Mouse (Mus musculus): ENCODE results near the gene Slco2b1.
A peak's percentile ranks its signal among the peaks of the same experiment; 100 is the strongest.
"Not testable (repeated sequence)": the region's sequence is repeated elsewhere in the genome, so short reads cannot be mapped to it uniquely, and the experiment has no call there.

The Slco2b1 gene

GRCm38 (mm10) chr7:99711166-99711565 lies at the start of gene Slco2b1:
TSS of gene Slco2b1 (minus strand) at chr7:99711340.
- DNase-seq = no peak

- no peak for DNase-seq
These were observed 28.1 kb upstream of the Slco2b1 start for GRCm38 (mm10) chr7:99739276-99739675.

DNA sequence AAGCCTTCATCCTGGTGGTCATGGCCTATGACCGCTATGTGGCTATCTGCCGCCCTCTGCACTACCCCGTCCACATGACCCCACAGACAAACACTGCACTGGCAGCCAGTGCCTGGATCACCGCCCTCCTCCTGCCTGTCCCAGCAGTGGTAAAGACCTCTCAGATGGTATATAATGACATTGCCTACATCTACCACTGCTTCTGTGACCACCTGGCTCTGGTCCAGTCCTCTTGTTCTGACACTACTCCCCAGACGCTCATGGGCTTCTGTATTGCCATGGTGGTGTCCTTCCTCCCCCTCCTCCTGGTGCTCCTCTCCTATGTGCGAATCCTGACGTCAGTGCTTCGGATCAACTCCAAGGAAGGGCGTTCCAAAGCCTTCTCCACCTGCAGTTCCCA lies 24.4 kb upstream of the Slco2b1 start:
- DNase-seq = not testable (repeated sequence)

GRCm38 (mm10) chr7:99734612-99735011 lies 23.5 kb upstream of the Slco2b1 start:
- no peak for DNase-seq

GRCm38 (mm10) chr7:99729973-99730372 lies 18.8 kb upstream of the Slco2b1 start, which contains the start of gene Olfr520:
TSS of gene Olfr520 (plus strand) at chr7:99730273.
- no peak for DNase-seq

- DNase-seq = no peak
These were observed 5.4 kb upstream of the Slco2b1 start for GRCm38 (mm10) chr7:99716536-99716935.

DNA sequence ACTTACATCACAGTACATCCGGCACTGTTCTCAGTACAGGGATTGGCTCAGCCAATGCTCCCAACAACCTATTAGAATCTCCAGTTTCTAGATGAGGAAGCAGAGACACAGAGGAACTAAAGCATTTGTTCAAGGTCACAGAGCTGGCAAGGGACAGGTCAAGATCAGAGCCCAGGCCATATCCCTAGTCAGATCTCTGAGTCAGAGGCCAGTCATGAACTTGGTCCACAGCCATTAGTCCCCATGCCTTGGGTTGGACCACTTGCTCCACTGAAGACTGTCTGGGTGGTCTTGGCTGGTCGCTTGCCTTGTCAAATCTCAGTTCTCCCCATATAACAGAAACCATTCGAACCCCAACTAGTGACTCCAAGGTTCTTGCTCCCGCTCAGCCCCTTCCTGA lies 1.3 kb upstream of the Slco2b1 start:
- DNase-seq = no peak

DNA sequence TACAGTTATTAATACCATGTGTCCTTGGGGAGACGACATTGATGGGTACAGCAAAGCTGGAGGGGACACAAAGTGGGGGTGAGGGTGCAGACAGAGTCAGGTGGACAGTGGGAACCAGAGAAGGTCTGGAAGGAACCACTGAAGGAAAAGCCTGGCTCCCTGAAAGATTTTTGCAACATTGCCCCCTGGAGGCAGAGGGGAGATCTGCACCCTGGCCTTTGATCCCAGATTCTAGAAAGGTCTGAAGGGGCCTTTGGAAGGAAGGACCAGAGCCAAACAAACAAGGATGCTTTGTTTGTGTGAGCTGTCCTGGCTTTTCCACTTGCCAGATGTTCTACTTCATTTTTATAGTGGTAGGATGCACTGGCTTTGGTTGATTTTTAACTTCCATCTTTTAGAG lies 664 bp downstream of the Slco2b1 start:
- DNase-seq = peak; percentile 72 to 74

- no peak for DNase-seq
These were observed 1.1 kb downstream of the Slco2b1 start for GRCm38 (mm10) chr7:99709992-99710391.

- no peak for DNase-seq
These were observed 2.4 kb downstream of the Slco2b1 start for GRCm38 (mm10) chr7:99708750-99709149.

DNA sequence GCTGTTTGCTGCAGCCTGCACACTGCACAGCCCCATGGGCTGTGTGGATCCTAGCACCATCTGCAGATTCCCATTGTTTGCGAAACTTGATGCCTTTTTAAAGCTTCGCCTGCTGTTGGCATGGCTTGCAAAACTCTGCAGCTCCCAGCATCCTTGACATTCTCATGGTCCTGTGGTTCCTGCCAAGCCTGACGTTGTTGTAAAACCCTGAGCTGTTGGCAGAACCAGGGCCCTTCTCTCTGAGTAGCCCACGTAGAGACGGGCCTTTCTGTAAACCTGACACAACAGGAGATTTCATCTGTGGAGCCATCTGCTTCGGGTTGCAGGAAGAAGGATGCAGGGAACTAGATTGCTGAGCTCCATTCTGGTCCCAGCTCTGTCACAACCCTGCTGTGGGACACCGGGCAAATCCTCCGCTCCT lies 2.8 kb downstream of the Slco2b1 start:
- peak; percentile 35 to 42 for DNase-seq

DNA sequence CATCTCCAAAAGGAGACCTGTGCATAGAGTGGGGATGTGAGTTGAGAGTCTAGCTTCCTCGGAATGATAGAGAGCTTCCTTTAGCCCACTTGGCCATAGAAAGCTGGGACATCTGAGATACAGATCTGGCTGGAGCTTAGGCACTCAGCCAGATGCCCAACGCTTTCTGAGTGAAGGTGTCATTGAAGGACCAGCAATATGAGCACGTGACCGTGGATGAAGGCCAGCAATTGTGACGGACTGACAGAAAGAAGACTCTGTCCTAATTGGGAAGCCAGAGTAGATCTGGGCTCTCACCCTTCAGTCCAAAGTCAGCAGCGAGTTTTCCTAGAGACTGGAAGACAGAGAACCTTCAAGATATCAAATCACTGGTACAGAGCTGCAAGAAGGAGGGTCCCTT lies 3.5 kb downstream of the Slco2b1 start:
- DNase-seq = no peak

GRCm38 (mm10) chr7:99707038-99707595 lies 4.0 kb downstream of the Slco2b1 start:
- no peak for DNase-seq

DNA sequence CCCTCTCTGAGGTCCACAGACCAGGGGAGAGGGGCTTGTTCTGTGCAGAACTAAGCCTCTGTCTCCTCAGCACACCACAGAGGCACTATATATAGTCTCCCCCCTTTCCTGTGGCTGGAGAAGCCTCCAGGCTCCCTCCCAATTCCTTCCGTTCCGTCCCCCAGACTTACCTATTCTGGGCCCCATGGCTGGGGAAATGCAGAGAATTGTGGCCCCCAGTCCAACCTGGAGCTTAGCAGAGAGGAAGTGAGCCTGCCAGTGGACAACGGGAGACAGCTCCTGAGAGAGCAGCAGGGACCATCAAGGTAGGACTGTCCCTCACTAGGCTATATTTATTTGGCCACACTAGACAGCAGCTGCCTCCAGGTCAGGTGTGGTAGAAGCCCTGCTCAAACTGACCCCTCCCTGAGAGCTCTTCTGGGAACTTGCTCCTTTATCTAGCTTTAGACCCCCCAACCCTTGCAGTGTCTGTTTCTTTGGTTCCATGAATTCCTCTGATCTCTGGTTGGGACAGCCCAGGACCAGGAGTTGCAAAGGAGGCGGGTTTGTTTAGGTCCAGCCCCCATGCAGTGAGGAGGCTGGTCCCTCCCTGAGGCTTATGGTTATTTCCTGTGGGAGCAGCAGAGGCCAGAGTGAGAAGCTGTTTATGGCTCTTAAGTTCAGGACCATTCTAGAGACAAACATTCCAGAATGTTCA lies 4.7 kb downstream of the Slco2b1 start:
- no peak for DNase-seq

DNA sequence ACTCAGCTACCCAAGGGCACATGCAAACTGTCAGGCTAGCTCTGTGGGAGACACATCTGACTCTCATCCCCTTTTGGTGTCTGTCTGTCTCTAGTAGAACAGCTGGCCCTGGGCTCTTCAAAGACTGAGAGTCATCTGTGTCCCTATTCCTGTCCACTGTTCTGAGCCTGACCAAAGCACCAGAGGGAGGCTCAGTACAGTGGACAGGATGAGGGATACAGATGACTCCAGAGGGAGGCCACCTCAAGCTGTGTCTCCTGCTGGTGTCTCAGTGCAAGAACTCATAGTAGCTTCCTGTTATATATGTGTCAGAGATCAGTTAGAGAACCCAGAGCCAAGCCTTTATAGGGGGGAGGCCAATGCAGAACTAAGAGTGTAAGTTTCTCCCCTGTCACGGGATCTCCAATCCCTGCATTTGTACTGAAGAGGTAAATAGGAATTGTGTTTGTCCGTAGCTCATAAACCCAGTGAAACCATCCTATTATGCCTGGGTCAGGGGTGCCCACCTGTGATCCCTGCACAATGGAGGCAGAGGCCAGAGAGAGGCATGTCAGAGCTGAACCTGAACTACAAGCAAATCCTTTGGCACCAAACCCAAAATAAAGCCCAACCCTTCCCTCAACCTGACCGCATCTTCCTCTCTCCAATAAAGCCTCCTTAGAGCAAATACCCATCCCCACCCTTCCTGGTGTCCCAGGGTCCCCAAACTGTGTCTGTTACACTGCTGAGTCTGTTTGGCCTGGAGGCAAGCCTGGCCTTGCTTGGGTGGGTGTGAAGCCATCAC lies 6.2 kb downstream of the Slco2b1 start:
- DNase-seq = no peak

DNA sequence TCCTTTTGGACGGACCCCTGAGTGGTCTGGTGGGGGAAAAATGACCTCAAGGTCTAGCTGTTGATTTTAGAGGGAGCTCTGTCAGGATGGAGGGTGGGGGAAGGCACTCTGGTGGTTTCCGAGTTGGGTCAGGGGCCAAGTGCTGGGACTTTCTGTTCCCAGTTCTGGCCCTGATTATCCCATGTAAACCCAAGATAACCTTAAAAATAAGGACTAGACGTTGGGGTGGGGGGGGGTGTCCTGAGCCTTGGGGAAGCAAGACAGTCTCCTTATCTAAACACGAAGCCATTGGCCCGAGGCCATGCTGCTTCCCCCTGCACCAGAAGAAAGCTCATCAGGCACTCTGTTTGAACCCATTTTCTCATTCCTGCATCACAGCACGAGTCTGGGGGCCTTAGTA lies 8.9 kb downstream of the Slco2b1 start:
- no peak for DNase-seq

GRCm38 (mm10) chr7:99700641-99701040 lies 10.5 kb downstream of the Slco2b1 start:
- DNase-seq = no peak

GRCm38 (mm10) chr7:99699709-99700151 lies 11.4 kb downstream of the Slco2b1 start:
- DNase-seq = no peak

DNA sequence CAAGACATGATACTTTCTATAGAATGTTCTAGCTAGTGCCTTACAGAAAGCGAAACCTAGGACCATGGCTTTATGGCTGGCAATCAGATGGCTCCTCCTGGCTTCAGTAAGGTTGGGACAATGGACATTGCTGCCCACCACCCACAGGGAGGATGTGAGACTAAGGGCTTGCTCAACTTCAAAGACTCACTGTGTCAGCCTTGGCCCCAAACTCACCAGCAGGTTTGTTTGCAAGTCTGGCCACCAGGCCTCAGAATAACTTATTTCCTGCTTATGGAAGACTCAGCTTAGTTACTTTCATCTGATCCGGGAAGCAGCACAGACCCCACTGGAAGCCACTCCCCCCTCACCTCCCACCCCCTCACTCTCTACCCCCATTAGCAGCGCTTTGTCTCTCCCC lies 12.0 kb downstream of the Slco2b1 start:
- no peak for DNase-seq

DNA sequence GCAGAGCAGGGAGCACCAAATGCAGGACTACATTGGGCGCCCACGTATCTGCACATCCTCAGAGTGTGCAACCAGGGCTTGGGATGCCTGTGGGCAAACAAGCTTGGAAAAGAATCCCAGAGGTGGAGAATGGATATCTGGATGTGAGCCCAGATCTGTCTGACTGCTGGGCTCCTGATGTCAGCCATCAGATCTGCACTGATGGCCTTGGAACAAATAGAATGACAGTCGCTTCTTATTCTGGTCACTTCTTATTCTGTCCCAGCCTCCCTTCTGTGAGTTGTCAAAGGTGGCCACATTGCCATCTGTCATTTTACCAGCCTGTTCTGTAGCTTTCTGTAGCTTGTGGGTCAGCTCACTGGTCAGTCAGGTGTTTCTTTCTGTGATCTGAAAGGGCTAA lies 12.6 kb downstream of the Slco2b1 start:
- DNase-seq = peak in 1 of 2 experiments; percentile 48

DNA sequence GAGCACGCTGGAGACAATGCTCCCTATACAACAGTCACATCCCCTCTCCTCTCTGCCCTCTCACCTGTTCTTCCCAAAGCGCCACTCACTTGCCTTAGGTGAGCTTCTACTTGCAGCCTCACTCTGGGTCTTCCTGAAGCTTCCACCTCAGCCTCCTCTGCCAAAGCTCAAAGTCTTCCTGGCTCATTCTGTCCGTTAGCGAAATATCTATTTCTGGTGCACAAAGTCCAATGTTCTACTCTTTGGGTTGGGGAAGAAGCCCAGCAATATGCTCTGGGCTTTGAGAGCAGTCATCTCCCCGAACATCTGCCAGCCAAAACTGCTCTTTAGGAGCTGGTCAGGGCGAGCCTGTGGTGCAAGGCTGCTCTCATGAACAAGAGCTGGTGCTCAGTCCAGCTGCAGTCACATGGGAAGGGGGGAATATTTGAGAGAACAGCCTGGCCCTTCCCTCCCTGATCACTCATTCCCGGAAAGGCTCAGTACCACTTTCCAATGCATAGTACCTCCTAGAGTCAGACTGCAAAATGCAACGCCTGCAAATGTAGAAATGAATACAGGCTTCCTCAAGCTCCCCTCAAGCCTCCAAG lies 15.6 kb downstream of the Slco2b1 start:
- no peak for DNase-seq

DNA sequence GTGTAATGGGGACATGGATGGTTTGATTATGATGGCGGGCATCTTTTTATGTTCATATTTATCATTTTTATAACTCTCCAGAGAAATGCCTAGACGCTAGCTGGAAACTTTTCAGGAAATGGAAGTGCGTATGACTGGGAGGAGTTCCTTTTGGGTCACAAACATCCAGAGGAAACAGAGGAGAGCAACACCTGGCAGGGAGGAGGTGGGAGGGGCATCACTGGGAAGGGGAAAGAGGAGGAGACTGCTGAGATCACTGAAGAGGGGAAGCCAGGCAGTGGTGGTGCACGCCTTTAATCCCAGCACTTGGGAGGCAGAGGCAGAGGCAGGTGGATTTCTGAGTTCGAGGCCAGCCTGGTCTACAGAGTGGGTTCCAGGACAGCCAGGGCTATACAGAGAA lies 16.7 kb downstream of the Slco2b1 start:
- not testable (repeated sequence) for DNase-seq

DNA sequence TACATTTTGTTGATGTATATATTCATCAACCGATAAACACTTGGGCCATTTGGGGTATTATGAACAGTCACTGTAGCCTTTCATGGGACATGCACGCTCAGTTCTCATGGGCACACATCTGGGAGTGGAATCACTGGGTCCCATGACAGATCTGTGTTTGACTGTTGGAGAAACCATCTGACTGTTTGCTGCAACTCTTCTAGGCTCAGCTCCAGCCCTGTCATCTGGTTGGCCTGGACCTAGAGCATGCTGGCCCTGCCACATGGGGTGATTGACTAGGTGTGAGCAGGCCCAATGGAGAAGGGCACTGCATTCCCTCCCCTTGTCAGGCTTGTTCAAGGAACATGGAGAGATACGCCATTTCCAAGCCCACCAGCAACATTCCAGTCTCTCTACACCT lies 17.2 kb downstream of the Slco2b1 start:
- DNase-seq = no peak
